Mouse (Mus musculus) ovary, postnatal 14 days (tissue): ENCODE measurements around the gene Cep68.
"Not testable (repeated sequence)": the region's sequence is repeated elsewhere in the genome, so short reads cannot be mapped to it uniquely, and the experiment has no call there.

ENCODE experiments used
- DNase-seq: peaks from one replicate; pipeline ENCODE4 v3.0.0; 2022; ENCODE audit warnings: low spot score

Cep68 gene

DNA sequence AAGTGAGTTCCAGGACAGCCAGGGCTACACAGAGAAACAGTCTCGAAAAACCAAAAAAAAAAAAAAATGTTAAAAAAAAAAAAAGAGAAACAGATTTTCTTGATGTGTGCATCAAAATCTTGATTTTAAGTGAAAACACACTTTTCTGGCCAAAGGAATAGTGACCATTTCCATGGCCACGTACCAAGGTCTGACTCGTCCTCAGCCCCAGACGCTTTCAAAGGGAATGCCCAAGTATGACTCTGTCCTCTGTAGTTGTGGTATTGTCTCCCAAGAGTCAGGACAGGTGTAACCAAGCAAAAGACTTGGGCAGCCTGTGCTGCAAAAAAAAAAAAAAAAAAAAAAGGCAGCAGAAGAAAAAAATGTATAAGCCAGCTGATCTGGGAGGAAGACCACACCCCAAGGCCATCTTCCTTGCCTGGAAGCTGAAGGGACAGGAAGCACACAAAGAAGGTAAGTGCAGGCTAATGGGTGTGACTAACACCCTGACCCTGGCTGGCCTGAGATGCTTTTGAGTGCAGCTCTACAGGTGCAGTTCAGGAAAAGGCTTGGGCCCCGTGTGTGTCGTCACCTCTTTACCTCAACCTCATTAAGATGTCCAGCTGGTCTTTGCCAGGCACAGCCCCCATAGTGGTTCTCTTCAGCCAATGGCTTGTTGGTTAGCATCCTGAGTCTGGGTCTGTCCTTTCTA lies 6.7 kb downstream of the Cep68 start:
- no peak for DNase-seq

DNA sequence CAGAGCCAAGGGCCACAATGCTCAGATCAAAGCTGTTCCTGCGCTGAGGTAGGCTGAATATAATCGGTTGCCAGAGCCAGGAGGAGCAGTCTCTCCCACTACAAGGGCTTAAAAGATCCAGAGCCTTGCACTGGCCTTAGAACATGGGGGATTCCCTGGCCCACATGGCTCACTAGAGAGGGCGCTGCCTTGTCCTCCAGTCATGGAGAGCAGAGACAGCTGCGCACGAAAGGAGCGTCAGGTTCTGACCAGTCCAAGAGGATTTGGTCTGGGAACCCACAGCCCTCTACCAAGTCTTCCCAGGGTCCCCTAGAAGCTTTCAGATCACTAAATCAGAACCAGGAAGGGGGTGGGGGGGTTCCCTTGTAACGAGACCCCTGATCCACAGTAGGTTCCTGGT lies 7.9 kb downstream of the Cep68 start:
- DNase-seq, result no peak

DNA sequence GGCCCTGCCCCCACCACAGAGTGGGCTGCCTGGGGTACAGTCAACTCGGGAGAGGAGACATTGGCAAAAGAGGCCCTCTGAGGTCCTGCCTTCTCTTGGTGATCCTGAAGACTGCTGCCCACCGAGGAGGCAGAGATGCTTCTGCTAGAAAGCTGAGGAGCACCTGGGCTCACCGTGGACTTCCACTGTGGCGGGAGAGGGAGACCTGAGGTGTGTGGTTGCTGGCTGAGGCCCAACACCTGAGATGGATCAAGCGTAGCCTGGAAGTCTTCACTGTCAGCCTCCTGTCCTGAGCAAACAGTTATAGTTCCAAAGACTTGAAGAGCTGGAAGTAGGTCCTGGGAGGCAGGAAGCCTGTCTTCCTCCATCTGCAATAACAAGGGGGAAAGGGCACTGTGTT lies 8.9 kb downstream of the Cep68 start:
- DNase-seq, result no peak

DNA sequence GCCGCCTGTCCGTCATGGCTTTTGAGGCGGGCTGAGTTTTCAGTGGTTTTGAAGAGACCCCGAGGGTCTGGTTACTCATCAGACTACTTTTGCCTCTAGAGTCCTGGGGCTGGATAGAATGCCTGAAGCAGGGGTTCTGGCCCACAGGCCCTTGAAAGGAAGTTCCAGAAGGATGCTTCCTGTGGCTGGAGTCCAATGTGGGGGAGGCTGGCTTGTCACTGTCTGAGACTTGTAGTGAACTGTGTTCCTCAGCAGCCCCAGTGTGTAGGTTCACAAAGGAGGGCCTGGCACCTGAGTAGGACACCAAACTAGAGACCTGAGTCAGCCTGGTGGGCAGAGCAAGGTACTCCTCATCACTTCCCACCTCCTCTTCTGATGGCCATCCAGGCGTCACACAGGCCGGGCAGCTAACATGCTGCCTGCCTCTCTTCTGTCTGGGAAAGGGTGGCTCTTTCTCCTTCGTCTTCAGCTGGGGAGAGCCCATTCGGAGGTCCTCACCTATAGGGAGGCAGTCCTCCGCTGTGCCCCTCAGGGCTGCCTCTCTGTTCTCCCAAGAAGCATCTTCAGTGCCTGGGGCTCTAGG lies 9.9 kb downstream of the Cep68 start:
- no peak for DNase-seq

DNA sequence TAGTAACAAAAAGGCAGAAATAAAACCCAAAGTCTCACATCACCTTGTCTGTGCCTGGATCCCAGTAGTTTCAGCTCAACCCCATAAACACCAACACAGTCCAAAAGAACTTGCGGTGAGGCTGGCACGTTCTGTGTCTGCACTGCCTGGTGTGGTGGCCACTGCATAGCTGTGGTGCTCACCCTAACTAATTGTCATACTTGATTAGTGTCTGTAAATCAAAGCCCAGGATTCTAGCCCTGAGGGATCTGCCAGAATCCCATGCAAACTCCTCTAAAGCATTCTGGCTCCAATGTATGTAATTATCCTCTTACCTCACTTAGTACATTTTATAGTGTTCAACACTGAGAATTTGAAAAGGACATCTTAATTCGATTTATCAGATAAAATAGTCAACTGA lies 11.3 kb downstream of the Cep68 start:
- DNase-seq, result no peak

DNA sequence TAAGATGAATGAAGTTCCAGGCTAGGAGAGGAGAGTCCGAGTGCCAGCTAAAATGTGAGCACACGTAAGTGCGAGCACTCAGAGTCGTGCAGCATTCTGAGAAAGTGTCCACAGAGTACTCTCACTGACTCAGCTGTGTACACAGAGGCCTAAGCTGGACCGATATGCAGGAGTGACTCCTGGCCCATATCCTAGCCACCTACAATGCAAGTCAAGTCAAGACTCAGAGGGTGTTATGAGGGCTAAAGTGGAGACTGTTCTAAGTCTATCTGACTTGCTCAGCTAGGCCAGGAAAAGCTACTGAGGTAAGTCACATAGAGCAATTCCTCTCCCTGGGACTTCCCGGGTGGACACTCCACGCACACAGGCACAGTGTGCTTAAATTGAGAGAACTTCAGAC lies 12.2 kb downstream of the Cep68 start:
- no peak for DNase-seq

DNA sequence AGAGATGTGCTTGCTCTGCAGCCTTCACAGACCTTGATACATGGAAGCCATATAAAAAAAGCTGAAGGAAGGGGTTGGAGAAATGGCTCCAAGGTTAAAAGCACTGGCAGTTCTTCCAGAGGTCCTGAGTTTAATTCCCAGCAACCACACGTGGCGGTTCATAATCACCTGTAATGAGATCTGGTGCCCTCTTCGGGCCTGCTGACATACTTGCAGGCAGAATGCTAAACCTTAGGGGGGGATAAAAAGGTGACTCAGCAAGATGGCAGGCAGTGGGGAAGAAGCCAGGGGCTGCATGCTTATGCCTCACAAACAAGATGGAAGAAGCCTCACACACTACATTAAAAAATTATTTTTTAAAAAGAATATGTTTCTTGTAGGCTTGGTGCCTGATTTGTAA lies 15.0 kb downstream of the Cep68 start:
- no peak for DNase-seq

DNA sequence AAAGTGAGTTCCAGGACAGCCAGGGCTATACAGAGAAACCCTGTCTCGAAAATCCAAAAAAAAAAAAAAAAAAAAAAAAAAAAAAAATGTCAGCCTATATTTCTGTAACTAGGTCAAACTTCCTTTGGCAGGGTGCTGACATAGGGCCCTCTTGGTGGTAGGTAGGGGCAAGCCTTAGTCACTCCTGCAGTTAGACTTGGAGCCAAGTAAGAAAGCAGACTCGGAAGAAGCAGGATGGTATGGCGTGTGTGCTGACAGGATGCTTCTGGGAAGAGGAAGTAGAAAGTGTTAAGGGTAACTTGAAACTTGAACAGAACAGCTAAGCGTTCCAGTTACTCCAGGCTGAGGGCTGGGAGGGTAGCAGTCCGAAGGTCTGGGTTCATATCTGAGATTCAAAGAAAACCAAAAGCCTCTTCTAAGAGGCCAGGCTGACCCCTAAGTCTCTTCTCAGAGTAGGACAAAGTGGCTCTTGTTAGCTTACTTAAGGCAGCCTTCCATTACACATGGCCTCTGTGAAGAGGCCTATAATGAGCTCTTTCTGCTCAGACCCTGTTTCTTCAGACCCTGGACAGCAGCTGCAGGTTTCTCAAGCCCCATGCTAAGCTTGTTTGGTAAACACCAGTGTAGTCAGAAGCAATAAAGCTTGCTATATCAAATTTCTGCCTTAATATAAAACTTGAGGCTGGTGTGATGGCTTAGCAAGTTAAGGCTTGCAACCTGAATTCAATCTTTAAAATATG lies 17.0 kb downstream of the Cep68 start:
- DNase-seq, result no peak

DNA sequence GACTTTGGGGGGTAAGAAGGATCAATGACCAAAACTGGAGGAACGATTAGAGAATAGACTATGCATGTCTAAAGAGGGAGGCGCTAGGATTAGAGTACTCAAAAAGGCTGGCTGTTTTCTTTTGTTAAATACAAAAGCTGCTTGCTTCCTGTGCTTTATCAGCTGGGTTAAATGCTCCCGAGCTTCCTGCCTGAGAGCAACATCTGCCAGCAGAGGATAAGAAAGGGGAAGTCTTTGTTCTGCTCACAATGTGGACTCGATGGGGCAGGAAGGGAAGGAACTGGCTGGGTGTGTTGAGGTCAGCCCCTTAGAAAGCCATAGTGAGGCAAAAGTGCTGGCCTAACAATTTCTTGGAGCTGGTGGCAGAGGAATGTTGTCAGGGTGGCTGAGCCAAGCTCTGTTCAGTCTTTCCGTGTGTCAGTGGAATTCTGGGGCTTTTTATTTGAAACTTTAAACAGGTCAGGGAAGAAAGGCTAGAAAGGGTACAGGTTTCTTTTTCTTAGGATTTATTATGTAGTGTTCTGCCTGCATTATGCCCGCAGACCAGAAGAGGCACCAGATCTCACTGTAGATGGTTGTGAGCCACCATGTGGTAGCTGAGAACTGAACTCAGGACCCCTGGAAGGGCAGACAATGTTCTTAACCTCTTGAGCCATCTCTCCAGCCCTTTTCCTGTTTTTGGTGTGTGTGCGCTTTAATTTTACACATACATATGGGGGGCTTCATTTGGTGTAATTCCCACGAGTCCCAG lies 17.9 kb downstream of the Cep68 start:
- DNase-seq, result no peak

DNA sequence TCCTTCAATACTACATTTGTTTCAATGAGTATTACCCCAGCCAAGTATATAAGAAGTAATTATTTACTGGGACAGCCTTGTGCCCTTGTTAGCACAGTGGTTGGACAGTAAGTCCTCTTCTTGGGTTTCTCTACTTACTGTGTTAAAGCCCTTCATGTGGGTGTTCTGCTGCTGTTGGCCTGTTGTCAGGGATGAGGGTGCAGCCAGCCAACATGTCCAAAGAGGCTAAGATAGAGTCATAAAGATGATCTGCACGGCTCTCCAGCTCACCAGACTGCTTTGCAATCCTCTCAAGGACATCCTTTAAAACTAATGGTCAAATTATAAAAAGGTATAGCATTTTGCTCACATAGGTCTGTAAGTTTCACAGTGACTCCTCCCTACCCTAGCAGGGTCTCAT lies 18.9 kb downstream of the Cep68 start:
- DNase-seq, result no peak

DNA sequence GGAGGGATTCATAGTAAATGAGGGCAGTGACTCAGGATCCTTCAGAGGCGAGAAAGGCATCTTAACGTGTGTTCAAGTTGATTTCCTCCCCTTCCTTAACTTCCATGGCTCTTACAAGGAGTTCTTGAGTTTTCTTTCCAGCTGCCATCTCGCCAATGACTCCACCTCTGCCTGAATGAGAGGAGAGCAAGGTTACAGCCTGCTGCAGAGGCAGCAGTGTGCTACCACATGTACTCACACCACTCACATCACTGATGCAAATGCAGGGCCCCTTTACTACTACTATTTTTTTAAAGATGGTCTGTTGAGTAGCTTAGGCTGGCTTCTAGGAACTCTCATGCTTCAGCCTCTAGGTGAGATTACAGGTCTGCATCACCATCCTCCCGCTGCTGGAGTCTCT lies 19.9 kb downstream of the Cep68 start:
- no peak for DNase-seq

DNA sequence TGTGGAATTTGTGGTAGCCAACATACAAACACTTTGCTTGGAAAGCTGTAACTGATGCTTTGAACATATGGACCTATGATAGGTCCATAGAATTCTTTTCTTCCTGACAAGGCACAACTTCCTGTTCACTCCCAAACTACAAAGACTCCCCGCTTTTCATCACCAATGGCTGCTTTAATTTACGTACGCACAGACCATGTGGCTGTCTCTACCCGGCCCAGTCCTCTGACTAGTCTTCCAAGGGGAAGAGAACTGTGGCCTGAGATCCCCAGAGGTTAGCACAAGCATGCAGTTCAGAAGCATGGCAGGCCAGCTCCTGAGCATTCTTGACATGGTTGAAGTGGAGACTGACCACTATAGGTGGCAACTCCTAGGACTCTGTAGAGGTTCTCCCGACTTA lies 20.6 kb downstream of the Cep68 start:
- no peak for DNase-seq

DNA sequence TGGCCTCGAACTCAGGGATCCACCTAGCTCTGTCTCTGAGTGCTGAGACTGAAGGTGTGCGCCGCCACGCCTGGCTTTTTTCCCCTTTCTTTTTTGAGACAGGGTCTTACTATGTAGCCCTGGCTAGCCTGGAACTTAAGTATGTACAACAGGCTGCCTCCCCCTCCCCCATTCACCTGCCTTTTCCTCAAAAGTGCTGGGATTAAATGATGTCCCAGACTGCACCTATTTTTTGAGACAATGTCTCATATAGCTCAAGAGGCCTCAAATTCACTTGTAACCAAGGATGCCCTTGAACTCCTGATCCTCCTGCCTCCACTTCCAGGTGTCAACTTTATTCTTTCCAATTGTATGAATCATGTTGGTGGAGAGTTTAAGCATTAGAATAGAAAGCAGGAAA lies 23.3 kb downstream of the Cep68 start:
- DNase-seq, result no peak

DNA sequence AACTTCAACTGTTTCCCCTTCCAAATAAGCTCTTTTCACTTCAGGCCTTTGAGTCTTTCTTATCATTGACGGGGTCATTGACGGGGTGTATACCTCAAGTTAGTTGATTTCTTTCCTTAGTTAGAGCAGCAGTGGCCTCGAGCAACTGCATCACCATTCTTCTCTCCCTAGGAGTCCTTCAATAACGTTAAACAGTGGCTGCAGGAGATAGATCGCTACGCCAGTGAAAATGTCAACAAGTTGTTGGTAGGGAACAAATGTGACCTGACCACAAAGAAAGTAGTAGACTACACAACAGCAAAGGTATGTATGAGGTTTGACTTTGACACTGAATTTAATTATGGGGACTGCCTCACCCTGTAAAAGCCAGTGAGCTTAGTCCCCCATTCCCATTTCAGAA lies 25.0 kb downstream of the Cep68 start:
- no peak for DNase-seq

DNA sequence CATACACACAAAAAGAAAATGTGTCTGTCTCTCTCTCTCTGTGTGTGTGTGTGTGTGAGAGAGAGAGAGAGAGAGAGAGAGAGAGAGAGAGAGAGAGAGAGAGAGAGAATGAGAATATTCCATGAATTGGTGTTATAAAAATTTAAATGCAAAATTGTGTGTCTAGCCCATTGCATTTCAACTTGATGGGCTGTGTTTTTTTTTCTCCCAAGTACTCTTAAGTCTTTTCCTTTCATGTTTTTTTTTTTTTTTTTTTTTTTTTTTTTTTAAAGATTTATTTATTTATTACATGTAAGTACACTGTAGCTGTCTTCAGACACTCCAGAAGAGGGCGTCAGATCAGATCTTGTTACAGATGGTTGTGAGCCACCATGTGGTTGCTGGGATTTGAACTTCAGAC lies 27.6 kb downstream of the Cep68 start:
- not testable (repeated sequence) for DNase-seq

DNA sequence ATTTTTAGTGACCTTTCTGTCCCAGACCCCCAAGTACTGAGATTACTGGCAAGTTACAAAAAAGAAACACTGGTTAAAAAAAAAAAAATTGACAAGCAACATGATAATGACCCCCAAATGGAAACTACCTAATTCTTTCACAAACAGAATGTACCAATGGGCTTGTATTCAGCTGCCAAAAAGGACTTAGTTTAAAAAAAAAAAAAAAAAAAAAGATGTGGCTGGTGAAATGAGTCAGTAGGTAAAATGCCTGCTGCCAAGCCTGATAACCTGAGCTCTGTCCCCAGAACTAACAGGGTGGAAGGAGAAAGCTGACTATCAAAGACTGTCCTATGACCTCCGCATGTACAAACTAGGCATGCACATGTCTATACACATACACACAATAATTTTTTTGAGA lies 32.0 kb downstream of the Cep68 start:
- DNase-seq, result no peak

DNA sequence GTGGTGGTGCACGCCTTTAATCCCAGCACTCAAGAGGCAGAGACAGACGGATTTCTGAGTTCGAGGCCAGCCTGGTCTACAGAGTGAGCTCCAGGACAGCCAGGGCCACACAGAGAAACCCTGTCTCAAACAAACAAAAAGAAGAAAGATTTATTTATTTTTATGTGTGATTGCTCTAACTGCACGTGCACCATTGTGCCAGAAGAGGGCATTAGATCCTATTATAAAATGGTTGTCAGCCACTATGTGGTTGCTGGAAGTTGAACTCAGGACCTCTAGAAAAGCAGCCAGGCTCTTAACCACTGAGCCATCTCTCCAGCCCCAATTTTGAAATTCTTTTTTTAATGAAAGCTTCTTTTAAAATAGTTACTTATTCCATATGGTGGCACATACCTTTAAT lies 32.8 kb downstream of the Cep68 start:
- DNase-seq, result no peak

DNA sequence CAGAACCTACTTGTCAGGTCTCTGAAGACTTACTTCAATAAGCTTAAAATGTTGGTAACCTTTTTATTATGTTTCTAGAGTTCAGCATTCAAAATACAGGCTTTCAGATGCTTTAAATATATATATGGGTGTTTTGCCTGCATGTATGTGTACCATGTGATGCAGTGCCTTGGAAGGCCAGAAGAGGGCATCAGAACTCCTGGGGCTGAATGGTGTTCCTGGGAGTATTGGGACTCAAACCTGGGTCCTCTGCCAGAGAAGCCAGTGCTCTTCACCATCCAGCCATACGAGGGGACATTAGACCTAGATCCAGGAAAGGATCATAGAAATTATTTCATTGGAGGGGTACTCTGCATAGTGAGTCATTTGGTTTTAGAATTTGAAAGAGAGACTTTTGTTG lies 34.5 kb downstream of the Cep68 start:
- DNase-seq, result no peak

DNA sequence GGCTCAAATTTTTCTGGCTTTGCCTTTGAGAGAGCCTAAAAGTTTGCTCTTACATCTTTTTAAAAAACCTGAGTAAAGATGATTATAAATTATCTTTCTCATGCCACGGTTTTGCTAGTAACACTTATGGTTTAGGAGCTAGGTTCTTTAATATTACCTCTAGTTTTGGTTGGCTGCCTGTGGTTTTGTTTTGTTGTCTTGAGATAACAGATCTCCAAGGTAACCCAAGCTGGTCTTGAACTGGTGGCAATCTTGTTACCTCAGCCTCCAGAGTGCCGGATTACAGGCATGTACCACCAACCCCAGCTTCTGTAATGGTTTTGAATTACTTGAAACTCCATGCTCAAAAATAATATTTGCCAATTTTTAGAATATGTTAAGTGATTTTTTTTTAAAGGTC lies 37.4 kb downstream of the Cep68 start:
- DNase-seq, result no peak

DNA sequence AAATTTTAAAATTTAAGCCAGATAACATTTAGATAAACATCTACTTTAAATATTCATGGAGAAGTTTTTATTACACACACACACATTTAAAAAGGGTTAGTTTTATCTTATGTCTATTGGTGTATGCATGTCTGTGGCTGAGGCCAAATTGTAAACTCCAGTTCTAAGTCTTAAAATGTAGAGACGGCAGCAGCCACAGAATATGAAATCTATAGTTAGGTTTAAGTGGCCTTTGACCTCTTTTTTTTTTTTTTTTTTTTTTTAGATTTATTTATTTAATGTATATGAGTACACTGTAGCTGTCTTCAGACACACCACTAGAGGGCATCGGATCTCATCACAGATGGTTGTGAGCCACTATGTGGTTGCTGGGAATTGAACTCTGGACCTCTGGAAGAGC lies 41.6 kb downstream of the Cep68 start:
- DNase-seq, result no peak

DNA sequence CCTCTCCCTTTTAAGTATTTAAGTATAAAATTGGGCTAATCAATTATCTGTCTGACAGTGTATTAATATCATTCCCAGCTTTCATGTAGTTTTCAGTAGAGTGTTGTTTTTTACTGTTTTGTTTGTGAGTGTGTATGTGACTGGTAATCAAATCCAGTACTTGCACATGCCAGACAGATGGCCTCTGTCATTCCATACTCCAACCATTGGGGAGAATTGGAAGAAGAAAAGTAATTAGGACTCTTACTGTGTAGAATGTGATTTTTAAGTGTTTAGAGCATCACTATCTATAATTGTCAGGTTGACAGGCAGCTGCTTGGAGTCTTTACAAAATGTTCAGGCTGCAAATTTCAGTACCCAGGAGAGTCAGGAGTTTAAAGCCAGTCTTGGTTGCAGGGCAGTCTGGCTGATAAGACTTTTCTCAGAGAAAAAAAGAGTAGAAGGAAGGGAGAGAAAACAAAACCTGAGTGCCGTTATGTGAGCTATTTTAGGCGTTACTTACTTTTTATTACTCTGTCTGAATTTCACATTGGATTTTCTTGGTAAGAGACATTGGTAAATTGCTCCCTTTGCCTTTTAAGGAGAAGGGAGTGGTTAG lies 42.5 kb downstream of the Cep68 start:
- no peak for DNase-seq

DNA sequence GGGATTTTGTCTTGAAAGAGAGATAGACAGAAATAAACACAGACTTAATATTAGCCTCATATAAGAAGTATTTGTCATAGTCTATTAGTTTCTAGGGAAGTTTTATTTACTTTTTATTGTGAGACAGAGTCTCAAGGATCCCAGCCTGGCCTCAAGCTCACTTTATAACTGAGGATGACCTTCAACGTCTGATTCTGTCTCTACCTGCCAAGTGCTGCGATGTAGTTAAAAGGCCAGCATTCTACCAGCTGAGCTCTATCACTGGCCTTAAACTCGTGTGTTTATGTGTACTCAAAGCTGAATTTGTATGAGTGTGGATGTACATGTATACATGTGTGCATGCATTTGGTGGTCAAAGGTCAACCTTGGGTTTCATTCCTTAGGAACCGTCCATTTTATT lies 43.7 kb downstream of the Cep68 start:
- no peak for DNase-seq
